Mouse (Mus musculus) midbrain, embryonic 11.5 days (tissue): ENCODE measurements at regions not wholly inside any gene's neighbourhood (a gene's known extent, or its start where the extent isn't known, plus 50 kb on each side); places are given as distances from the start of the nearest gene placed in this dataset.

Experiments used
- ATAC-seq: fragments of 200-750 bp; cut with Nextera tagmentation; 2 replicates; pipeline ENCODE4 v1.8.0; 2017; ENCODE audit warnings: moderate TSS enrichment, moderate library complexity; ENCODE audit not compliant: low FRiP score
- DNase-seq: peaks from one replicate; pipeline ENCODE4 v3.0.0; 2015; ENCODE audit warnings: low spot score; ENCODE audit errors: missing footprints
- H3K27ac ChIP-seq: fragments of 300-500 bp; sonication (generic); 2 replicates; pipeline ENCODE4 v1.5.1; 2014; ENCODE audit warnings: low read depth, low read length
- H3K27me3 ChIP-seq: fragments of 300-500 bp; sonication (generic); 2 replicates; pipeline ENCODE4 v1.6.1; 2014; ENCODE audit warnings: mild to moderate bottlenecking, low read length, moderate library complexity, mixed read lengths; ENCODE audit not compliant: control insufficient read depth, insufficient read depth
- H3K36me3 ChIP-seq: fragments of 300-500 bp; sonication (generic); 2 replicates; pipeline ENCODE4 v1.6.1; 2014; ENCODE audit warnings: mild to moderate bottlenecking, low read length, moderate library complexity, mixed read lengths; ENCODE audit not compliant: control insufficient read depth, insufficient read depth
- H3K4me1 ChIP-seq: fragments of 300-500 bp; sonication (generic); 2 replicates; pipeline ENCODE4 v1.6.1; 2014; ENCODE audit warnings: low read length; ENCODE audit not compliant: control insufficient read depth, insufficient read depth
- H3K4me2 ChIP-seq: fragments of 300-500 bp; sonication (generic); 2 replicates; pipeline ENCODE4 v1.6.1; 2014; ENCODE audit warnings: mild to moderate bottlenecking, moderate library complexity
- H3K4me3 ChIP-seq: fragments of 300-500 bp; sonication (generic); 2 replicates; pipeline ENCODE4 v1.5.1; 2014; ENCODE audit warnings: low read depth, low read length
- H3K9ac ChIP-seq: fragments of 300-500 bp; sonication (generic); 2 replicates; pipeline ENCODE4 v1.6.1; 2014; ENCODE audit warnings: low read length
- H3K9me3 ChIP-seq: fragments of 300-500 bp; sonication (generic); 2 replicates; pipeline ENCODE4 v1.6.1; 2016; ENCODE audit warnings: low read length; ENCODE audit not compliant: control insufficient read depth
- WGBS: fragments of 180-500 bp; shearing (Covaris S2); extraction: QIAGEN DNeasy Blood & Tissue Kit; methylation state at CpG from one replicate; pipeline ENCODE4 v1.1.7; 2014; 5-methylcytosine and 5-hydroxymethylcytosine counted together

- Histone ChIP-seq H3K4me2 (no peak overlapping the region; the same call in 1 of the 2 replicates), H3K4me3 (no peak overlapping the region), H3K9me3 (no peaks in the 10 kb centered on the region), H3K4me1 (peaks cover 10% of the 10 kb centered on the region), H3K9ac (no peak overlapping the region), H3K36me3 (no peaks in the 10 kb centered on the region), H3K27ac (no peak overlapping the region), H3K27me3 (no peaks in the 10 kb centered on the region)
- 70% methylated on average over 3 of the region's 3 CpGs for whole genome bisulfite sequencing
- ATAC-seq = no peak
- DNase-seq = peak; percentile 49
These were observed 222.9 kb upstream of the Klf3 start for GRCm38 (mm10) chr5:64580340-64580723.

- 92% methylated on average over 6 of the region's 6 CpGs for WGBS
- Histone ChIP-seq H3K4me1 (peaks cover 10% of the 10 kb centered on the region), H3K27ac (no peak overlapping the region), H3K4me2 (no peak overlapping the region), H3K9ac (no peak overlapping the region), H3K27me3 (no peaks in the 10 kb centered on the region), H3K9me3 (no peaks in the 10 kb centered on the region), H3K4me3 (no peak overlapping the region), H3K36me3 (no peaks in the 10 kb centered on the region)
- ATAC-seq (no peak), DNase-seq (peak; percentile 79)
These were observed 222.3 kb upstream of the Klf3 start for GRCm38 (mm10) chr5:64580786-64581445.

GRCm38 (mm10) chr5:64581461-64581860 lies 221.7 kb upstream of the Klf3 start:
- Histone ChIP-seq H3K9ac (no peak overlapping the region), H3K27ac (no peak overlapping the region), H3K4me3 (no peak overlapping the region), H3K36me3 (no peaks in the 10 kb centered on the region), H3K27me3 (no peaks in the 10 kb centered on the region), H3K9me3 (no peaks in the 10 kb centered on the region), H3K4me1 (peaks cover 10% of the 10 kb centered on the region), H3K4me2 (no peak overlapping the region)
- ATAC-seq (no peak), DNase-seq (no peak)
- 72% methylated on average over 8 of the region's 8 CpGs for WGBS

- no peak for ATAC-seq
- peaks cover 10% of the 10 kb centered on the region for H3K4me1 ChIP-seq
- H3K9ac ChIP-seq = no peak overlapping the region
- no peak overlapping the region for H3K4me2 ChIP-seq
- no peak overlapping the region for H3K4me3 ChIP-seq
- H3K27ac ChIP-seq = no peak overlapping the region
- H3K9me3 ChIP-seq = no peaks in the 10 kb centered on the region
- peak; percentile 70 for DNase-seq
- no peaks in the 10 kb centered on the region for H3K27me3 ChIP-seq
- 77% methylated on average over 9 of the region's 9 CpGs for WGBS
- no peaks in the 10 kb centered on the region for H3K36me3 ChIP-seq
These were observed 221.2 kb upstream of the Klf3 start for GRCm38 (mm10) chr5:64582031-64582430.

- H3K4me3 ChIP-seq = no peak overlapping the region
These were observed 218.9 kb upstream of the Klf3 start for GRCm38 (mm10) chr5:64584308-64584707.

GRCm38 (mm10) chr5:64585076-64585786 lies 218.0 kb upstream of the Klf3 start:
- Histone ChIP-seq H3K27me3 (no peaks in the 10 kb centered on the region), H3K4me3 (no peak overlapping the region), H3K4me1 (peaks cover 3% of the 10 kb centered on the region; the same call in 1 of the 2 replicates), H3K9me3 (no peaks in the 10 kb centered on the region), H3K4me2 (no peak overlapping the region), H3K9ac (no peak overlapping the region), H3K36me3 (no peaks in the 10 kb centered on the region), H3K27ac (no peak overlapping the region)
- whole genome bisulfite sequencing = 74% methylated on average over 6 of the region's 6 CpGs
- ATAC-seq (no peak), DNase-seq (peak; percentile 67)

More at GRCm38 (mm10) chr5:64584308-64584707, 218.9 kb upstream of the Klf3 start:
- H3K27me3 ChIP-seq = no peaks in the 10 kb centered on the region
- H3K4me2 ChIP-seq = no peak overlapping the region
- H3K27ac ChIP-seq = no peak overlapping the region
- H3K4me1 ChIP-seq = peaks cover 13% of the 10 kb centered on the region
- DNase-seq = peak; percentile 56
- H3K9me3 ChIP-seq = no peaks in the 10 kb centered on the region
- no peaks in the 10 kb centered on the region for H3K36me3 ChIP-seq
- ATAC-seq = no peak
- 81% methylated on average over 1 of the region's 1 CpGs for WGBS
- no peak overlapping the region for H3K9ac ChIP-seq

GRCm38 (mm10) chr5:64586316-64586715 lies 216.9 kb upstream of the Klf3 start:
- Histone ChIP-seq H3K4me2 (no peak overlapping the region), H3K4me1 (peaks cover 3% of the 10 kb centered on the region; the same call in 1 of the 2 replicates), H3K4me3 (no peak overlapping the region), H3K36me3 (no peaks in the 10 kb centered on the region), H3K9ac (no peak overlapping the region), H3K27ac (no peak overlapping the region), H3K9me3 (no peaks in the 10 kb centered on the region), H3K27me3 (no peaks in the 10 kb centered on the region)
- no peak for ATAC-seq
- 90% methylated on average over 6 of the region's 6 CpGs for WGBS
- DNase-seq = peak; percentile 51

- Histone ChIP-seq H3K9me3 (no peaks in the 10 kb centered on the region), H3K4me1 (peaks cover 3% of the 10 kb centered on the region; the same call in 1 of the 2 replicates), H3K4me2 (no peak overlapping the region), H3K27me3 (no peaks in the 10 kb centered on the region), H3K9ac (no peak overlapping the region), H3K27ac (no peak overlapping the region), H3K4me3 (no peak overlapping the region), H3K36me3 (no peaks in the 10 kb centered on the region)
- peak; percentile 73 for DNase-seq
- WGBS = 86% methylated on average over 3 of the region's 3 CpGs
- ATAC-seq = no peak
These were observed 216.3 kb upstream of the Klf3 start for GRCm38 (mm10) chr5:64586933-64587332.
